Mouse (Mus musculus) G1E (cell line): Measurements from ENCODE around the gene Eef1akmt3.

ENCODE experiments used
- CTCF ChIP-seq: IDR thresholded peaks from 2 replicates; pipeline ENCODE4 v1.5.1; 2012; ENCODE audit warnings: low read depth, low read length, inconsistent platforms, mixed read lengths
- POLR2AphosphoS5 ChIP-seq: IDR thresholded peaks from 2 replicates; pipeline ENCODE4 v1.6.1; 2012; ENCODE audit warnings: low read depth, low read length, inconsistent platforms; ENCODE audit not compliant: insufficient replicate concordance
- TAL1 ChIP-seq: conservative IDR thresholded peaks from 2 replicates; pipeline ENCODE4 v1.6.1; 2012; ENCODE audit warnings: low read depth, low read length, inconsistent platforms, mixed read lengths

GRCm38 (mm10) chr10:126987183-126988118 lies 53.9 kb downstream of the Eef1akmt3 start:
- TF ChIP-seq CTCF (no peak), POLR2AphosphoS5 (no peak), TAL1 (no peak)
